In the genomic region with DNA sequence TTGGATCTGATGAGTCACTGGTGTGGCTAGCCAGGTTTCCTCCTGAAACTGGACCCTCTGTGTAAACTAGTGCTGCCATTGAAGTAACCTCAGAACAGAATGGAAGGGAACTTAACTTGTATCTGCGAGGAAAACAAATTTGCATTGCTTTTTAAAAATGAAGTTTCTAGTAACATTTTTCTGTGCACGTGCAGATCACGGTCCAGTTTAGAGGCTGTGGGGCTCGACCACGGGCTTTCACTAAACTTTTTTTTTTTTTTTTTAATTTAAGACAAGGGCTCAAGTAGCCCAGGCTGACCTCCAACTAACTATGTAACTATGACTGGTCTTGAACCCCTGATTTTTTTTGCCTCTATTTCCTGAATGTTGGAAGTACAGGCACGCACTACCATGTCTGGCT, we compare ENCODE assay signal across 20 mouse cellular contexts. TPM values are rescaled to one million over a fixed set of nuclear protein-coding genes. Genes with fewer than 3 reads are reported as not detected.
DNase-seq lines count a peak whose midpoint lies in the region; ATAC-seq and TF ChIP-seq lines count a peak whose summit lies in the region.
"Had no signal": no experiment of that assay in that cellular context is flagged by ENCODE, and none has a peak within 500 bp of the region (broad histone marks: within the 10 kb centered on the region; RNA-seq: fewer than 3 reads in every experiment).

No protein-coding gene starts in this region.

- no peak for TF ChIP-seq EP300 in CH12.LX (IDR thresholded peaks at IDR 0.05; ENCODE audit: low read length)

- TF ChIP-seq CTCF in midbrain, postnatal 0 days (IDR thresholded peaks at IDR 0.05): no peak
- TF ChIP-seq CTCF in CH12.LX (conservative IDR thresholded peaks at IDR 0.05 in 1 of 2, IDR thresholded peaks at IDR 0.05 in 1 of 2; ENCODE audit: low read depth in 2 of 2, low read length in 2 of 2): no peak

- no peak for TF ChIP-seq RAD21 in CH12.LX (IDR thresholded peaks at IDR 0.05; ENCODE audit: low read depth, low read length)

- H3K9ac ChIP-seq in liver, embryonic 13.5 days: no peak overlapping the region
- H3K9ac ChIP-seq in liver, embryonic 11.5 days (ENCODE audit: low read depth, low read length): no peak overlapping the region
- no peak overlapping the region for H3K9ac ChIP-seq in midbrain, embryonic 11.5 days (ENCODE audit: low read length)
- H3K9ac ChIP-seq in midbrain, postnatal 0 days (replicated peaks; ENCODE audit: low read length, poor library complexity, severe bottlenecking): no peak overlapping the region
- no peak overlapping the region for H3K9ac ChIP-seq in CH12.LX (ENCODE audit: insufficient read depth, low read depth)
- H3K9ac ChIP-seq: embryonic facial prominence, embryonic 15.5 days; forebrain, embryonic 15.5 days; hindbrain, embryonic 12.5 days had no signal

- TF ChIP-seq POLR2A in CH12.LX (IDR thresholded peaks at IDR 0.05; ENCODE audit: low read depth, low read length): no peak

- no peak overlapping the region for H3K4me3 ChIP-seq in liver, embryonic 13.5 days (replicated peaks)
- no peak overlapping the region for H3K4me3 ChIP-seq in liver, embryonic 11.5 days (ENCODE audit: low read depth, low read length)
- H3K4me3 ChIP-seq in midbrain, embryonic 11.5 days (ENCODE audit: low read depth, low read length): no peak overlapping the region
- H3K4me3 ChIP-seq in midbrain, postnatal 0 days (ENCODE audit: low read depth, low read length): no peak overlapping the region
- no peak overlapping the region for H3K4me3 ChIP-seq in CH12.LX (replicated peaks in 1 of 3; ENCODE audit: low read depth in 2 of 3, low read length in 2 of 3, poor library complexity in 1 of 3)
- H3K4me3 ChIP-seq: embryonic facial prominence, embryonic 15.5 days; forebrain, embryonic 15.5 days; heart, embryonic 10.5 days; hindbrain, embryonic 12.5 days had no signal

- H3K79me2 ChIP-seq in CH12.LX (replicated peaks; ENCODE audit: control insufficient read depth, extremely low read depth, insufficient read depth, poor library complexity, severe bottlenecking): no peaks in the 10 kb centered on the region; the same call in 1 of the 2 replicates

- no peaks in the 10 kb centered on the region for H3K9me3 ChIP-seq in liver, embryonic 13.5 days (replicated peaks)
- H3K9me3 ChIP-seq in liver, embryonic 11.5 days (ENCODE audit: control insufficient read depth, low read length): no peaks in the 10 kb centered on the region
- no peaks in the 10 kb centered on the region for H3K9me3 ChIP-seq in midbrain, embryonic 11.5 days (ENCODE audit: control insufficient read depth, low read length)
- H3K9me3 ChIP-seq in midbrain, postnatal 0 days (ENCODE audit: low read length): no peaks in the 10 kb centered on the region
- H3K9me3 ChIP-seq in CH12.LX (replicated peaks; ENCODE audit: low read length): no peaks in the 10 kb centered on the region
- H3K9me3 ChIP-seq: embryonic facial prominence, embryonic 15.5 days; forebrain, embryonic 15.5 days; heart, embryonic 10.5 days; hindbrain, embryonic 12.5 days had no signal

- 56% methylated on average over 6 of the region's 6 CpGs for WGBS in liver, embryonic 13.5 days (ENCODE audit: insufficient replicate concordance)
- WGBS in liver, embryonic 11.5 days: 70% methylated on average over 6 of the region's 6 CpGs
- 89% methylated on average over 6 of the region's 6 CpGs for WGBS in midbrain, embryonic 11.5 days
- WGBS in midbrain, postnatal 0 days: 85% methylated on average over 6 of the region's 6 CpGs

- in situ Hi-C loops in CH12.LX (cut with MboI; ENCODE audit: low pct_ligation_motif_present, low pct_unique_long_range_greater_than_20kb, low sequenced_read_pairs): no loop called here

- no peaks in the 10 kb centered on the region for H3K36me3 ChIP-seq in liver, embryonic 13.5 days
- no peaks in the 10 kb centered on the region for H3K36me3 ChIP-seq in liver, embryonic 11.5 days (ENCODE audit: control insufficient read depth, insufficient read depth, low read length)
- no peaks in the 10 kb centered on the region for H3K36me3 ChIP-seq in midbrain, embryonic 11.5 days (ENCODE audit: control insufficient read depth, insufficient read depth, low read length)
- H3K36me3 ChIP-seq in midbrain, postnatal 0 days (ENCODE audit: insufficient read depth, low read length): no peaks in the 10 kb centered on the region
- H3K36me3 ChIP-seq in CH12.LX (replicated peaks in 1 of 2; ENCODE audit: control insufficient read depth in 1 of 2, insufficient read depth in 1 of 2, low read length in 1 of 2): no peaks in the 10 kb centered on the region
- H3K36me3 ChIP-seq: embryonic facial prominence, embryonic 15.5 days; forebrain, embryonic 15.5 days; heart, embryonic 10.5 days; hindbrain, embryonic 12.5 days had no signal

- H3K4me1 ChIP-seq in liver, embryonic 13.5 days (replicated peaks): peaks cover 76% of the 10 kb centered on the region
- peaks cover 51% of the 10 kb centered on the region for H3K4me1 ChIP-seq in liver, embryonic 11.5 days (replicated peaks; ENCODE audit: control insufficient read depth, insufficient read depth, low read length)
- peaks cover 7% of the 10 kb centered on the region; the same call in 1 of the 2 replicates for H3K4me1 ChIP-seq in midbrain, embryonic 11.5 days (ENCODE audit: control insufficient read depth, insufficient read depth, low read length)
- H3K4me1 ChIP-seq in midbrain, postnatal 0 days (ENCODE audit: insufficient read depth, low read length): peaks cover 4% of the 10 kb centered on the region; the same call in 1 of the 2 replicates
- H3K4me1 ChIP-seq in CH12.LX (ENCODE audit: control insufficient read depth in 1 of 2, insufficient read depth in 2 of 2): peaks cover 55 to 81% of the 10 kb centered on the region in 2 experiments

- DNase-seq in liver, embryonic 13.5 days: no peak
- DNase-seq in liver, embryonic 11.5 days (ENCODE audit: low spot score): no peak
- peak; percentile 54 for DNase-seq in midbrain, embryonic 11.5 days (ENCODE audit: low spot score, missing footprints)
- no peak for DNase-seq in midbrain, postnatal 0 days (ENCODE audit: low spot score)
- DNase-seq in CH12.LX (ENCODE audit: extremely low read depth): no peak
- peak; percentile 17 for DNase-seq in NIH3T3 (ENCODE audit: low read depth)
- DNase-seq in frontal cortex, postnatal 36 days (ENCODE audit: low spot score in 2 of 2): no peak
- no peak for DNase-seq in lung, postnatal 4 days
- DNase-seq: adrenal gland, postnatal 14 days; cerebellum, adult 18-20 months; cerebellum, adult 9-11 months; gastrocnemius, postnatal 10 days; heart, adult 18-20 months; heart, postnatal 10 days; heart, postnatal 4 days had no signal

- ATAC-seq in liver, embryonic 13.5 days (ENCODE audit: low read depth): no peak
- ATAC-seq in liver, embryonic 11.5 days (replicated peaks; ENCODE audit: low FRiP score): no peak
- ATAC-seq in midbrain, embryonic 11.5 days (ENCODE audit: low FRiP score): no peak
- ATAC-seq in midbrain, postnatal 0 days (ENCODE audit: low FRiP score): no peak
- ATAC-seq: forebrain, embryonic 15.5 days; hindbrain, embryonic 16.5 days had no signal

- dilution Hi-C loops in CH12.LX (cut with MboI; ENCODE audit: extremely low pct_ligation_motif_present, extremely low pct_unique_long_range_greater_than_20kb, low sequenced_read_pairs): no loop called here

- H3K27me3 ChIP-seq in liver, embryonic 13.5 days: peaks cover 54% of the 10 kb centered on the region
- H3K27me3 ChIP-seq in liver, embryonic 11.5 days (replicated peaks; ENCODE audit: control insufficient read depth, insufficient read depth, low read length): peaks cover 2% of the 10 kb centered on the region; the same call in 1 of the 2 replicates
- no peaks in the 10 kb centered on the region for H3K27me3 ChIP-seq in midbrain, embryonic 11.5 days (ENCODE audit: control insufficient read depth, insufficient read depth, low read length)
- H3K27me3 ChIP-seq in midbrain, postnatal 0 days (ENCODE audit: insufficient read depth, low read length): no peaks in the 10 kb centered on the region
- peaks cover 5% of the 10 kb centered on the region for H3K27me3 ChIP-seq in CH12.LX (replicated peaks)

- peak overlapping the region; percentile 69 for H3K27ac ChIP-seq in liver, embryonic 13.5 days
- H3K27ac ChIP-seq in liver, embryonic 11.5 days (ENCODE audit: low read depth, low read length): no peak overlapping the region
- H3K27ac ChIP-seq in midbrain, embryonic 11.5 days (ENCODE audit: low read depth, low read length): no peak overlapping the region
- no peak overlapping the region for H3K27ac ChIP-seq in midbrain, postnatal 0 days (ENCODE audit: low read depth, low read length)
- peak overlapping the region; percentile 90 for H3K27ac ChIP-seq in CH12.LX (ENCODE audit: insufficient read depth, low read depth)
- H3K27ac ChIP-seq: embryonic facial prominence, embryonic 15.5 days; forebrain, embryonic 15.5 days; hindbrain, embryonic 12.5 days had no signal

- H3K4me2 ChIP-seq in liver, embryonic 13.5 days: no peak overlapping the region
- H3K4me2 ChIP-seq in liver, embryonic 11.5 days: no peak overlapping the region
- no peak overlapping the region for H3K4me2 ChIP-seq in midbrain, embryonic 11.5 days
- no peak overlapping the region for H3K4me2 ChIP-seq in midbrain, postnatal 0 days (ENCODE audit: low read depth, low read length, poor library complexity, severe bottlenecking)
- H3K4me2 ChIP-seq in CH12.LX (ENCODE audit: insufficient read depth, low read depth, poor library complexity, severe bottlenecking): peak overlapping the region; percentile 25
- H3K4me2 ChIP-seq: embryonic facial prominence, embryonic 15.5 days; forebrain, embryonic 15.5 days; hindbrain, embryonic 12.5 days had no signal

TF ChIP-seq in CH12.LX, 34 proteins besides CTCF, POLR2A, EP300 and RAD21:
- TF ChIP-seq POLR2AphosphoS2 (IDR thresholded peaks at IDR 0.05; ENCODE audit: low read depth, low read length): no peak
- peak; percentile 68 for TF ChIP-seq ZNF384 (IDR thresholded peaks at IDR 0.05; ENCODE audit: low read depth, low read length)
- no peak for TF ChIP-seq HCFC1 (IDR thresholded peaks at IDR 0.05; ENCODE audit: low read depth, low read length)
- peak; percentile 96 for TF ChIP-seq BHLHE40 (IDR thresholded peaks at IDR 0.05; ENCODE audit: low read depth, low read length)

RNA-seq across cellular contexts. Expression of gene Cbfa2t3, which starts 4.0 kb away (rescaled TPM):
- 4.5 and 5.7 TPM in 2 replicates for polyA plus RNA-seq in liver, embryonic 13.5 days (2015; fragmentation: Nextera tagmentation; extraction: Ambion mirVana)
- 13.8 and 14.4 TPM in 2 replicates for polyA plus RNA-seq in liver, embryonic 11.5 days (2014; fragmentation: Nextera tagmentation; extraction: Ambion mirVana)
- 6.1 and 6.4 TPM in 2 replicates for polyA plus RNA-seq in midbrain, embryonic 11.5 days (2014; fragmentation: Nextera tagmentation; extraction: Ambion mirVana)
- total RNA-seq in midbrain, postnatal 0 days (2014; rRNA removed): 11.1 and 11.8 TPM in 2 replicates
- 13.3 and 15.9 TPM in 2 replicates for polyA plus RNA-seq in midbrain, postnatal 0 days (2015; fragmentation: Nextera tagmentation; extraction: Ambion mirVana)
- total RNA-seq in CH12.LX (2012; rRNA removed) (2.1 and 3.4 TPM in 2 replicates), CH12.LX (2014; rRNA removed) (0.43 and 0.47 TPM in 2 replicates)
- 16.5 and 22.6 TPM in 2 replicates for polyA plus RNA-seq in CH12.LX (2012; ENCODE audit: insufficient read length, low read depth)

Comparison
In these comparisons a context has a peak if more than half of its experiments do, and no peak if none do; other contexts are left out.
1. DNase-seq: peak in midbrain, embryonic 11.5 days (single experiment) and NIH3T3 (single experiment); none in liver, embryonic 13.5 days (single experiment), liver, embryonic 11.5 days (single experiment), midbrain, postnatal 0 days (single experiment), CH12.LX (single experiment), frontal cortex, postnatal 36 days (0 of 2) and lung, postnatal 4 days (0 of 2).
2. H3K27ac ChIP-seq: peak in liver, embryonic 13.5 days (single experiment) and CH12.LX (single experiment); none in liver, embryonic 11.5 days (single experiment), midbrain, embryonic 11.5 days (single experiment) and midbrain, postnatal 0 days (single experiment).